Mouse (Mus musculus): ENCODE results near the gene Pgap3. TPM values are rescaled to one million over a fixed set of nuclear protein-coding genes. Genes with fewer than 3 reads are reported as not detected.

Pgap3 gene
- polyA plus RNA-seq, 1 experiment from 2014 or later, result 12.6 TPM

GRCm38 (mm10) chr11:98364410-98364809, 35.9 kb downstream of the Pgap3 start:
- no peak overlapping the region for H3K9ac ChIP-seq (replicated peaks; ENCODE audit: low read depth, low read length)
- H3K4me2 ChIP-seq (replicated peaks; ENCODE audit: low read depth, low read length), result no peak overlapping the region
- H3K36me3 ChIP-seq (ENCODE audit: control insufficient read depth, insufficient read depth, low read length), result no peaks in the 10 kb centered on the region
- peaks cover 11% of the 10 kb centered on the region for H3K4me1 ChIP-seq (ENCODE audit: control insufficient read depth, insufficient read depth, low read length)
- H3K9me3 ChIP-seq (ENCODE audit: control insufficient read depth, low read depth, low read length), result no peaks in the 10 kb centered on the region
- ATAC-seq (ENCODE audit: insufficient number of reproducible peaks, insufficient read depth, low FRiP score, low read depth), result no peak
- H3K27me3 ChIP-seq (ENCODE audit: control insufficient read depth, insufficient read depth, low read length), result no peaks in the 10 kb centered on the region
- 86% methylated on average over 5 of the region's 5 CpGs for WGBS
- H3K27ac ChIP-seq (ENCODE audit: low read length), result no peak overlapping the region
- H3K4me3 ChIP-seq (ENCODE audit: low read depth, low read length), result no peak overlapping the region

- Histone ChIP-seq H3K36me3 (ENCODE audit: control insufficient read depth, insufficient read depth, low read length) (no peaks in the 10 kb centered on the region), H3K27ac (ENCODE audit: low read length) (no peak overlapping the region), H3K9ac (replicated peaks; ENCODE audit: low read depth, low read length) (no peak overlapping the region), H3K4me3 (ENCODE audit: low read depth, low read length) (no peak overlapping the region), H3K27me3 (ENCODE audit: control insufficient read depth, insufficient read depth, low read length) (no peaks in the 10 kb centered on the region), H3K9me3 (ENCODE audit: control insufficient read depth, low read depth, low read length) (no peaks in the 10 kb centered on the region), H3K4me2 (replicated peaks; ENCODE audit: low read depth, low read length) (no peak overlapping the region), H3K4me1 (ENCODE audit: control insufficient read depth, insufficient read depth, low read length) (peaks cover 17% of the 10 kb centered on the region)
- WGBS, result 72% methylated on average over 5 of the region's 5 CpGs
- ATAC-seq (ENCODE audit: insufficient number of reproducible peaks, insufficient read depth, low FRiP score, low read depth), result no peak
Measured at GRCm38 (mm10) chr11:98363817-98364216, 36.5 kb downstream of the Pgap3 start.

GRCm38 (mm10) chr11:98360866-98361521, 39.3 kb downstream of the Pgap3 start:
- no peak overlapping the region for H3K9ac ChIP-seq (replicated peaks; ENCODE audit: low read depth, low read length)
- H3K4me2 ChIP-seq (replicated peaks; ENCODE audit: low read depth, low read length), result 0 out of 2 replicates have a peak overlapping the region, but pooled peaks have one; percentile 3
- H3K9me3 ChIP-seq (ENCODE audit: control insufficient read depth, low read depth, low read length), result no peaks in the 10 kb centered on the region
- H3K27me3 ChIP-seq (ENCODE audit: control insufficient read depth, insufficient read depth, low read length), result no peaks in the 10 kb centered on the region
- H3K27ac ChIP-seq (ENCODE audit: low read length), result peak overlapping the region; percentile 5; the same call in 1 of the 2 replicates
- no peak overlapping the region for H3K4me3 ChIP-seq (ENCODE audit: low read depth, low read length)
- peaks cover 30% of the 10 kb centered on the region for H3K4me1 ChIP-seq (ENCODE audit: control insufficient read depth, insufficient read depth, low read length)
- no peak for ATAC-seq (ENCODE audit: insufficient number of reproducible peaks, insufficient read depth, low FRiP score, low read depth)
- 70% methylated on average over 9 of the region's 9 CpGs for WGBS
- no peaks in the 10 kb centered on the region for H3K36me3 ChIP-seq (ENCODE audit: control insufficient read depth, insufficient read depth, low read length)

GRCm38 (mm10) chr11:98358161-98359083, 41.9 kb downstream of the Pgap3 start, which contains the start of gene Stard3:
Stard3 (plus strand) TSS chr11:98358368.
- Histone ChIP-seq H3K27ac (ENCODE audit: low read length) (peak within 1 kb of the TSS; percentile 91), H3K9ac (replicated peaks; ENCODE audit: low read depth, low read length) (peak within 1 kb of the TSS; percentile 69), H3K9me3 (ENCODE audit: control insufficient read depth, low read depth, low read length) (no peaks in the 10 kb centered on the region), H3K4me1 (ENCODE audit: control insufficient read depth, insufficient read depth, low read length) (peaks cover 29% of the 10 kb centered on the region), H3K36me3 (ENCODE audit: control insufficient read depth, insufficient read depth, low read length) (no peaks in the 10 kb centered on the region), H3K27me3 (ENCODE audit: control insufficient read depth, insufficient read depth, low read length) (no peaks in the 10 kb centered on the region), H3K4me2 (replicated peaks; ENCODE audit: low read depth, low read length) (peak within 1 kb of the TSS; percentile 83), H3K4me3 (ENCODE audit: low read depth, low read length) (peak within 1 kb of the TSS; percentile 58)
- WGBS, result under 1% methylated on average over 56 of the region's 60 CpGs
- ATAC-seq (ENCODE audit: insufficient number of reproducible peaks, insufficient read depth, low FRiP score, low read depth), result peak; percentile 81

GRCm38 (mm10) chr11:98357396-98358160, 42.7 kb downstream of the Pgap3 start:
- WGBS, result 8% methylated on average over 13 of the region's 13 CpGs
- H3K9ac ChIP-seq (replicated peaks; ENCODE audit: low read depth, low read length), result peak overlapping the region; percentile 18; the same call in 1 of the 2 replicates
- H3K9me3 ChIP-seq (ENCODE audit: control insufficient read depth, low read depth, low read length), result no peaks in the 10 kb centered on the region
- ATAC-seq (ENCODE audit: insufficient number of reproducible peaks, insufficient read depth, low FRiP score, low read depth), result no peak; the same call in none of the 2 replicates
- H3K27ac ChIP-seq (ENCODE audit: low read length), result peak overlapping the region; percentile 91
- no peaks in the 10 kb centered on the region for H3K27me3 ChIP-seq (ENCODE audit: control insufficient read depth, insufficient read depth, low read length)
- H3K36me3 ChIP-seq (ENCODE audit: control insufficient read depth, insufficient read depth, low read length), result no peaks in the 10 kb centered on the region
- H3K4me3 ChIP-seq (ENCODE audit: low read depth, low read length), result peak overlapping the region; percentile 58
- H3K4me2 ChIP-seq (replicated peaks; ENCODE audit: low read depth, low read length), result peak overlapping the region; percentile 71
- peaks cover 29% of the 10 kb centered on the region for H3K4me1 ChIP-seq (ENCODE audit: control insufficient read depth, insufficient read depth, low read length)

GRCm38 (mm10) chr11:98356625-98357394, 43.5 kb downstream of the Pgap3 start:
- Histone ChIP-seq H3K36me3 (ENCODE audit: control insufficient read depth, insufficient read depth, low read length) (no peaks in the 10 kb centered on the region), H3K27me3 (ENCODE audit: control insufficient read depth, insufficient read depth, low read length) (peaks cover under 1% of the 10 kb centered on the region; the same call in 1 of the 2 replicates), H3K27ac (ENCODE audit: low read length) (peak overlapping the region; percentile 91), H3K4me1 (ENCODE audit: control insufficient read depth, insufficient read depth, low read length) (peaks cover 29% of the 10 kb centered on the region), H3K9me3 (ENCODE audit: control insufficient read depth, low read depth, low read length) (no peaks in the 10 kb centered on the region), H3K9ac (replicated peaks; ENCODE audit: low read depth, low read length) (peak overlapping the region; percentile 18; the same call in 1 of the 2 replicates), H3K4me3 (ENCODE audit: low read depth, low read length) (0 out of 2 replicates have a peak overlapping the region, but pooled peaks have one; percentile 58), H3K4me2 (replicated peaks; ENCODE audit: low read depth, low read length) (peak overlapping the region; percentile 71; the same call in 1 of the 2 replicates)
- 65% methylated on average over 7 of the region's 7 CpGs for WGBS
- peak; percentile 56 for ATAC-seq (ENCODE audit: insufficient number of reproducible peaks, insufficient read depth, low FRiP score, low read depth)

GRCm38 (mm10) chr11:98355732-98356299, 44.5 kb downstream of the Pgap3 start:
- ATAC-seq (ENCODE audit: insufficient number of reproducible peaks, insufficient read depth, low FRiP score, low read depth), result no peak
- H3K4me1 ChIP-seq (ENCODE audit: control insufficient read depth, insufficient read depth, low read length), result peaks cover 29% of the 10 kb centered on the region

More at GRCm38 (mm10) chr11:98355732-98356299, 44.5 kb downstream of the Pgap3 start:
- H3K27me3 ChIP-seq (ENCODE audit: control insufficient read depth, insufficient read depth, low read length), result peaks cover 9% of the 10 kb centered on the region; the same call in 1 of the 2 replicates
- WGBS, result 9% methylated on average over 6 of the region's 6 CpGs
- H3K9me3 ChIP-seq (ENCODE audit: control insufficient read depth, low read depth, low read length), result no peaks in the 10 kb centered on the region
- no peak overlapping the region for H3K4me2 ChIP-seq (replicated peaks; ENCODE audit: low read depth, low read length)
- no peaks in the 10 kb centered on the region for H3K36me3 ChIP-seq (ENCODE audit: control insufficient read depth, insufficient read depth, low read length)
- H3K27ac ChIP-seq (ENCODE audit: low read length), result peak overlapping the region; percentile 91; the same call in 1 of the 2 replicates
- H3K4me3 ChIP-seq (ENCODE audit: low read depth, low read length), result no peak overlapping the region
- H3K9ac ChIP-seq (replicated peaks; ENCODE audit: low read depth, low read length), result no peak overlapping the region
